Mouse (Mus musculus) limb, embryonic 13.5 days (tissue): ENCODE data around the gene Sp4. TPM values are rescaled to one million over a fixed set of nuclear protein-coding genes. Genes with fewer than 3 reads are reported as not detected.

Experiments used
- polyA plus RNA-seq: library from polyadenylated mRNA; unstranded; fragments of >200 nt; fragmentation: Nextera tagmentation; extraction: Ambion mirVana; gene quantifications from 2 replicates; pipeline ENCODE4 v1.2.1, GENCODE M21; 2015

Gene Sp4
- polyA plus RNA-seq, 1 experiment from 2014 or later: 9.9 TPM

Other genes with a start within 250 kb of the Sp4 start
- gene Dnah11, start 102.4 kb downstream of the Sp4 start, polyA plus RNA-seq: 0.11 TPM in 2 replicates